Mouse (Mus musculus): ENCODE measurements around the gene Bicdl1.

DNA sequence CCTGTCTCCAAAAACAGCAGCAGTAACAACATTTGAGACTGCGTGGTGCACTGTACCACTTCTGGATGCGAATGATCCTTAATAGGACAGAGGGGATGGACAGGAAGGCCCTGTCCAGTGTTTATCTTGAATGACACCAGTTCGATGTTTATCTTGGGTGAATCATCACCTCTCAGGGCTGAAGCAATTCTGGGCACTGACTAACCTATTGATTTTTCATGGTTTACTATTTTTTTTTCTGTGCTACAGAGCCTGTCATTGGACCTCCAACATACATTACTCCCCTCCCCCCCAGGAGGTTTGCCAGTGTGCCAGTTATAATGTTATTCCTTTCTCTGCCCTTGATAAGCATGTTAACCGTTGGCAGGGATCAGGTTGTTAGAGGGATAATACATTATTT lies 43.9 kb upstream of the Bicdl1 start:
- no peak for TF ChIP-seq POLR2A (IDR thresholded peaks at IDR 0.05; ENCODE audit: borderline replicate concordance, insufficient read depth, low read length)
- no peak for TF ChIP-seq CTCF (IDR thresholded peaks at IDR 0.05; ENCODE audit: borderline replicate concordance, insufficient read depth, low read depth, low read length)
